Mouse (Mus musculus) neutrophil, adult 59 days (primary cell): ENCODE data around the gene Tax1bp3. TPM values are rescaled to one million over a fixed set of nuclear protein-coding genes. Genes with fewer than 3 reads are reported as not detected.

Source experiments
- total RNA-seq, 2 experiments: library from RNA; stranded (reverse); gene quantifications; 1 replicate in 1 of 2; 2 replicates in 1 of 2; pipeline ENCODE4 v1.2.4; 2023

The Tax1bp3 gene
- 10 to 100 TPM; 16.3 to 18.2 TPM for total RNA-seq

GRCm38 (mm10) chr11:73176608-73177508, at the start of gene Tax1bp3, which contains the start of gene Emc6:
Gene Tax1bp3, plus strand, starts transcription at chr11:73177083.
Gene Emc6, minus strand, starts transcription at chr11:73177037.

DNA sequence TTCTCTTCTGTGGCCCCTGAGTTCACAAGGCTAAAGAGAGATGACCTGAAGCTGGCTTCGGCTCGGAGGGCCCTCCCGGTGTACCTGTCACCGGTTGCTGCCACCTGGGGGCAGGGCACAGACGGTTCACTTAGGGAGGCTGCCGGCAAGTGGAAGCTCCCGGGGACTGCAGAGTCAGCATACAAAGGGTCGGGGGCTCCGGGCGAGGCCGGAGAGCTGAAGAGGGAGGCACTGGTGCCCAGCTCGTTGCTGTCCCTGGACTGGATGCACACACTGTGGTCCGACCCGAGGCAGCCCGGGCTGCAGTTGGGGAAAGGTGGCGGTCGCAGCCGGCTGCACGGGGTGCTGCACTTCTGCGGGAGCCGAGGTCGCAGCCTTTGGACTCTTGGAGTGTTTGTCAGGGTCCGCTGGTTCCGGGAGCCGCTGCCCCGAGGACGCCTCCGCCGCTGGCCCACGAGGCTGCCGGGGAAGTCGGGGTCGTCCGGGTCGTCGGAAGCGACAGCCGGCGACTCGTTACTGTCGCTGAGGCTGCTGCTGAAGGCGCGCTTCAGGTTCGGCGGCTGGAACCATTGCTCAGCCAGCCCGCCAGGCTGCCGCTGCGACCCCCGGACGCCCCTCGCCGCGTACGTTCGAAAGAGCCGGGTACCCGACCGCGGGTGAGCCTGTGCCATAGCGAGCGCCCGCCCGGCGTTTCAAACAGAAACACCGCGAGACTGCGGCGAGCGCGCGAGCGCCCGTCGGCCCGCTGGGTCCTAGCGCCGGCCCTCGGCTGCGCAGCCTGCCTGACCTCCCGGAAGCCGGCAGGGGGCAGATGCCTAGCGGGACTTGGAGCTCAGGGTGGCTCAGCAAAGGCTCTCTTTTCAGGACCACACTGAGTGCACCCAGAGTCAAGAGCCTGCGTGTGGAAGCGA, 39.0 kb upstream of the Tax1bp3 start, which contains the start of gene Haspin:
Gene Haspin, minus strand, starts transcription at position 704 of the 911 bp plus-strand sequence.

GRCm38 (mm10) chr11:73159957-73160810, 16.7 kb upstream of the Tax1bp3 start, which contains the start of gene P2rx5:
Gene P2rx5, plus strand, starts transcription at chr11:73160421.

DNA sequence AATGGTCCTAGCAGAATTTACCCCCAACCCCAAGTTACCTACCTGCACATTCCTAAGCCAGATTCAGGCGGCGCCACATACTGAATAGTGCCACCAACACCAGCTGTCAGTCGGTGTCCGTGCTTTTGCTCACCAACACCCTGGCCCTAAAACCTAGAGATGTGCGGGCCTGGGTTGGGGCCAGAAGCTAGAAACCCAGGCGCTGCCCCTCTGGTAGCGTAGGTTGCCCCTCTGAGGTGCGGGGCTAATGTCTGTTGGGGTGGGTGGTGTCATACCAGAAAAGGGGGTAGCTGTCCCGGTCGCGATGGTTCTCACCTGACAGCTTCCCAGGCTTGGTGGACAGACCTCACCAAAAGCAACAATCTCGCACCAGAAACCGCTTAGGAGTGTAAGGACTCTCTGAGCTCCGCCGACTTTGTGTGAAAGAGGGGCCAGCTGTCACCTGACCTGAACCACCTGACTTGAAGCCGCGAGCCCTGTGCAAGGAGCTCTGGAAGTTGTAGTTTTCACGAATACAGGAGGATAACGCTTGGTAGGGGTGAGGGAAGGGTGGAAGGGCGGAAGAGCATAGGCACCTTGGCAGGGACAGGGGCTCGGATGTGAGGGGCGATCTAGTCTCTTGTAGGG, 21.8 kb downstream of the Tax1bp3 start, which contains the start of gene Ctns:
Gene Ctns, minus strand, starts transcription at position 440 of the 627 bp plus-strand sequence.

GRCm38 (mm10) chr11:73199230-73199712, 22.4 kb downstream of the Tax1bp3 start, which contains the start of gene Shpk:
Gene Shpk, plus strand, starts transcription at chr11:73199460.

Other genes starting within 250 kb of the Tax1bp3 start
- 100 to 1,000 TPM; 279 to 289 TPM for gene Atp2a3, start 215.9 kb upstream of the Tax1bp3 start, total RNA-seq
- gene P2rx1, start 178.0 kb upstream of the Tax1bp3 start, total RNA-seq = 10 to 100 TPM; 10.7 to 10.8 TPM
- 1 to 10 TPM; 6.7 to 7.1 TPM for gene Camkk1, start 158.1 kb upstream of the Tax1bp3 start, total RNA-seq
- 10 to 100 TPM; 13.6 to 14.7 TPM for gene Ncbp3, start 129.3 kb upstream of the Tax1bp3 start, total RNA-seq
- under 1 TPM in 1 of 2 experiments, not detected in 1; 0.09 TPM for gene Itgae, start 86.5 kb upstream of the Tax1bp3 start, total RNA-seq
- 10 to 100 TPM in 1 of 2 experiments, 1 to 10 TPM in 1; 8.9 to 11.9 TPM for gene Haspin, start 38.8 kb upstream of the Tax1bp3 start, total RNA-seq
- not detected for gene P2rx5, start 16.7 kb upstream of the Tax1bp3 start, total RNA-seq
- gene Emc6, start within 50 bp of the Tax1bp3 start, total RNA-seq = 10 to 100 TPM; 20.7 to 22.7 TPM
- 10 to 100 TPM; 15.1 to 18.7 TPM for gene Ctns, start 22.0 kb downstream of the Tax1bp3 start, total RNA-seq
- gene Shpk, start 22.4 kb downstream of the Tax1bp3 start, total RNA-seq = 1 to 10 TPM; 1.3 to 1.8 TPM
- not detected for gene Trpv1, start 57.2 kb downstream of the Tax1bp3 start, total RNA-seq
- not detected for gene Trpv3, start 90.3 kb downstream of the Tax1bp3 start, total RNA-seq
- gene Aspa, start 152.5 kb downstream of the Tax1bp3 start, total RNA-seq = under 1 TPM in 1 of 2 experiments, not detected in 1; 0.09 TPM
- gene Gm49340, start 152.7 kb downstream of the Tax1bp3 start, total RNA-seq = not detected
- gene Spata22, start 152.7 kb downstream of the Tax1bp3 start, total RNA-seq = not detected
- gene Olfr20, start 173.7 kb downstream of the Tax1bp3 start, total RNA-seq = not detected
- not detected for gene Olfr376, start 194.2 kb downstream of the Tax1bp3 start, total RNA-seq
- not detected for gene Olfr1, start 222.5 kb downstream of the Tax1bp3 start, total RNA-seq